Mouse (Mus musculus): Measurements from ENCODE around the gene Dnajc7. TPM values are rescaled to one million over a fixed set of nuclear protein-coding genes. Genes with fewer than 3 reads are reported as not detected.
"Not testable (repeated sequence)": the region's sequence is repeated elsewhere in the genome, so short reads cannot be mapped to it uniquely, and the experiment has no call there.

The Dnajc7 gene
- polyA plus RNA-seq, 1 experiment from 2014 or later, result 96.1 TPM

- DNase-seq (ENCODE audit: low spot score, missing footprints) (no peak), ATAC-seq (ENCODE audit: low FRiP score) (no peak)
- H3K9ac ChIP-seq (ENCODE audit: low read length), result no peak overlapping the region
- H3K27ac ChIP-seq (ENCODE audit: low read depth, low read length), result no peak overlapping the region
- peaks cover 6% of the 10 kb centered on the region for H3K4me1 ChIP-seq (ENCODE audit: control insufficient read depth, insufficient read depth, low read length)
- 61% methylated on average over 6 of the region's 6 CpGs for WGBS
- H3K4me3 ChIP-seq (ENCODE audit: low read depth, low read length), result no peak overlapping the region
- no peaks in the 10 kb centered on the region for H3K9me3 ChIP-seq (ENCODE audit: control insufficient read depth, low read length)
- no peaks in the 10 kb centered on the region for H3K36me3 ChIP-seq (ENCODE audit: control insufficient read depth, insufficient read depth, low read length)
- no peak overlapping the region for H3K4me2 ChIP-seq
- H3K27me3 ChIP-seq (ENCODE audit: control insufficient read depth, insufficient read depth, low read length), result no peaks in the 10 kb centered on the region
Measured at GRCm38 (mm10) chr11:100540966-100541365, 79.0 kb downstream of the Dnajc7 start.

DNA sequence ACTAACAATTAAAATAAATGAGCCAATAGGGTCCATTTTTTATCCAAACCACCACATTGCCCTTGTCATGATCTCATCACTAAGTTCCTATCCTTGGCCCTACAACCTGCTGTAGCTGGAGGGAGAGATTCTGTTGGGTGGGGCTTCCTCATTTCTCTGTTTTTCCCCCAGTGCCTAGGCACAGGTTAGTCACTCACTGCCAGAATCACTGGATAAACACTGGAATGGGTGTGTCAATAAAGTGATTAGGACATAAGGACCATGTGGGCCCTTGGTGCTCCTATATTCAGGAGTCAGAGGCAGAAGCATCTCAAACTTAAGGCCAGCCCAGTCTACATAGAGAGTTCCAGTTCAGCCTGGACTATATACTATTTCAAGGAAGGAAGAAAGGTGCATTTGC is 83.5 kb downstream of the Dnajc7 start:
- Histone ChIP-seq H3K27ac (ENCODE audit: low read depth, low read length) (no peak overlapping the region), H3K4me2 (no peak overlapping the region), H3K36me3 (ENCODE audit: control insufficient read depth, insufficient read depth, low read length) (no peaks in the 10 kb centered on the region), H3K9ac (ENCODE audit: low read length) (no peak overlapping the region), H3K9me3 (ENCODE audit: control insufficient read depth, low read length) (no peaks in the 10 kb centered on the region), H3K4me3 (ENCODE audit: low read depth, low read length) (no peak overlapping the region), H3K4me1 (ENCODE audit: control insufficient read depth, insufficient read depth, low read length) (no peaks in the 10 kb centered on the region), H3K27me3 (ENCODE audit: control insufficient read depth, insufficient read depth, low read length) (no peaks in the 10 kb centered on the region)
- ATAC-seq (ENCODE audit: low FRiP score), result no peak
- DNase-seq (ENCODE audit: low spot score, missing footprints), result peak; percentile 66

- Histone ChIP-seq H3K4me2 (no peak overlapping the region), H3K4me1 (ENCODE audit: control insufficient read depth, insufficient read depth, low read length) (no peaks in the 10 kb centered on the region), H3K9ac (ENCODE audit: low read length) (no peak overlapping the region), H3K27me3 (ENCODE audit: control insufficient read depth, insufficient read depth, low read length) (no peaks in the 10 kb centered on the region), H3K9me3 (ENCODE audit: control insufficient read depth, low read length) (no peaks in the 10 kb centered on the region), H3K36me3 (ENCODE audit: control insufficient read depth, insufficient read depth, low read length) (no peaks in the 10 kb centered on the region), H3K27ac (ENCODE audit: low read depth, low read length) (no peak overlapping the region), H3K4me3 (ENCODE audit: low read depth, low read length) (no peak overlapping the region)
- 84% methylated on average over 1 of the region's 1 CpGs for WGBS
- DNase-seq (ENCODE audit: low spot score, missing footprints) (no peak), ATAC-seq (ENCODE audit: low FRiP score) (no peak)
Measured at GRCm38 (mm10) chr11:100535996-100536395, 84.0 kb downstream of the Dnajc7 start.

- 85% methylated on average over 6 of the region's 6 CpGs for WGBS
- H3K27ac ChIP-seq (ENCODE audit: low read depth, low read length); H3K9me3 ChIP-seq (ENCODE audit: control insufficient read depth, low read length); DNase-seq (ENCODE audit: low spot score, missing footprints); H3K9ac ChIP-seq (ENCODE audit: low read length); H3K27me3 ChIP-seq (ENCODE audit: control insufficient read depth, insufficient read depth, low read length); ATAC-seq (ENCODE audit: low FRiP score); H3K36me3 ChIP-seq (ENCODE audit: control insufficient read depth, insufficient read depth, low read length); H3K4me3 ChIP-seq (ENCODE audit: low read depth, low read length); H3K4me1 ChIP-seq (ENCODE audit: control insufficient read depth, insufficient read depth, low read length); H3K4me2 ChIP-seq: not testable (repeated sequence)
Measured at GRCm38 (mm10) chr11:100534821-100535220, 85.1 kb downstream of the Dnajc7 start.

DNA sequence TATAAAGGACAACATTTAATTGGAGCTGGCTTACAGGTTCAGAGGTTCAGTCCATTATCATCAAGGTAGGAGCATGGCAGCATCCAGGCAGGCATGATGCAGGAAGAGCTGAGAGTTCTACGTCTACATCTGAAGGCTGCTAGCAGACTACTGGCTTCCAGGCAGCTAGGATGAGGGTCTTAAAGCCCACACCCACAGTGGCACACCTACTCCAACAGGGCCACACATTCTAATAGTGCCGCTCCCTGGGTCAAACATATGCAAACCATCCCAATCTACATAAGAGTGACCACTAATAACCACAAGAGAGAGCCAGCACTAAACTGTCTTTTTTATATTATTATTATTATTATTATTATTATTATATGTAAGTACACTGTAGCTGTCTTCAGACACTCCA is 85.6 kb downstream of the Dnajc7 start:
- DNase-seq (ENCODE audit: low spot score, missing footprints); H3K9me3 ChIP-seq (ENCODE audit: control insufficient read depth, low read length); H3K27ac ChIP-seq (ENCODE audit: low read depth, low read length); H3K4me2 ChIP-seq; H3K4me1 ChIP-seq (ENCODE audit: control insufficient read depth, insufficient read depth, low read length); ATAC-seq (ENCODE audit: low FRiP score); H3K27me3 ChIP-seq (ENCODE audit: control insufficient read depth, insufficient read depth, low read length); H3K36me3 ChIP-seq (ENCODE audit: control insufficient read depth, insufficient read depth, low read length); H3K9ac ChIP-seq (ENCODE audit: low read length); H3K4me3 ChIP-seq (ENCODE audit: low read depth, low read length): not testable (repeated sequence)
- 71% methylated on average over 2 of the region's 2 CpGs for WGBS

GRCm38 (mm10) chr11:100533871-100534270 is 86.1 kb downstream of the Dnajc7 start:
- WGBS, result 20% methylated on average over 6 of the region's 6 CpGs
- Histone ChIP-seq H3K4me1 (ENCODE audit: control insufficient read depth, insufficient read depth, low read length) (no peaks in the 10 kb centered on the region), H3K4me3 (ENCODE audit: low read depth, low read length) (no peak overlapping the region), H3K27ac (ENCODE audit: low read depth, low read length) (no peak overlapping the region), H3K36me3 (ENCODE audit: control insufficient read depth, insufficient read depth, low read length) (no peaks in the 10 kb centered on the region), H3K27me3 (ENCODE audit: control insufficient read depth, insufficient read depth, low read length) (no peaks in the 10 kb centered on the region), H3K4me2 (no peak overlapping the region), H3K9me3 (ENCODE audit: control insufficient read depth, low read length) (no peaks in the 10 kb centered on the region), H3K9ac (ENCODE audit: low read length) (no peak overlapping the region)
- ATAC-seq (ENCODE audit: low FRiP score), result no peak
- no peak for DNase-seq (ENCODE audit: low spot score, missing footprints)

Other genes starting within 250 kb of the Dnajc7 start
- 23.5 and 25.2 TPM in 2 replicates for gene Jup, start 222.4 kb downstream of the Dnajc7 start, polyA plus RNA-seq (2014; fragmentation: Nextera tagmentation; extraction: Ambion mirVana)
- gene P3h4, start 205.3 kb downstream of the Dnajc7 start, polyA plus RNA-seq (2014; fragmentation: Nextera tagmentation; extraction: Ambion mirVana), result 19.3 and 19.7 TPM in 2 replicates
- 33.0 and 36.2 TPM in 2 replicates for gene Fkbp10, start 204.5 kb downstream of the Dnajc7 start, polyA plus RNA-seq (2014; fragmentation: Nextera tagmentation; extraction: Ambion mirVana)
- gene Nt5c3b, start 178.4 kb downstream of the Dnajc7 start, polyA plus RNA-seq (2014; fragmentation: Nextera tagmentation; extraction: Ambion mirVana), result 88.9 and 91.6 TPM in 2 replicates
- gene Klhl10, start 178.3 kb downstream of the Dnajc7 start, polyA plus RNA-seq (2014; fragmentation: Nextera tagmentation; extraction: Ambion mirVana), result 0.44 and 0.61 TPM in 2 replicates
- gene Klhl11, start 147.4 kb downstream of the Dnajc7 start, polyA plus RNA-seq (2014; fragmentation: Nextera tagmentation; extraction: Ambion mirVana), result 13.8 and 14.0 TPM in 2 replicates
- gene Acly, start 92.2 kb downstream of the Dnajc7 start, polyA plus RNA-seq (2014; fragmentation: Nextera tagmentation; extraction: Ambion mirVana), result 298 and 314 TPM in 2 replicates
- 1.4 and 1.8 TPM in 2 replicates for gene Ttc25, start 74.6 kb downstream of the Dnajc7 start, polyA plus RNA-seq (2014; fragmentation: Nextera tagmentation; extraction: Ambion mirVana)
- gene Cnp, start 45.3 kb downstream of the Dnajc7 start, polyA plus RNA-seq (2014; fragmentation: Nextera tagmentation; extraction: Ambion mirVana), result 15.7 and 16.9 TPM in 2 replicates
- 96.4 and 110 TPM in 2 replicates for gene Nkiras2, start 924 bp downstream of the Dnajc7 start, polyA plus RNA-seq (2014; fragmentation: Nextera tagmentation; extraction: Ambion mirVana)
- gene Zfp385c, start 72.3 kb upstream of the Dnajc7 start, polyA plus RNA-seq (2014; fragmentation: Nextera tagmentation; extraction: Ambion mirVana), result 0.72 TPM in 1 of 2 replicates, not detected in the other
- 2.0 and 2.1 TPM in 2 replicates for gene Dhx58, start 84.1 kb upstream of the Dnajc7 start, polyA plus RNA-seq (2014; fragmentation: Nextera tagmentation; extraction: Ambion mirVana)
- gene Kat2a, start 92.3 kb upstream of the Dnajc7 start, polyA plus RNA-seq (2014; fragmentation: Nextera tagmentation; extraction: Ambion mirVana), result 44.4 and 57.2 TPM in 2 replicates
- 0.47 and 0.52 TPM in 2 replicates for gene Hspb9, start 93.7 kb upstream of the Dnajc7 start, polyA plus RNA-seq (2014; fragmentation: Nextera tagmentation; extraction: Ambion mirVana)
- 83.6 and 85.0 TPM in 2 replicates for gene Rab5c, start 118.0 kb upstream of the Dnajc7 start, polyA plus RNA-seq (2014; fragmentation: Nextera tagmentation; extraction: Ambion mirVana)
- 2.7 and 2.9 TPM in 2 replicates for gene Kcnh4, start 139.8 kb upstream of the Dnajc7 start, polyA plus RNA-seq (2014; fragmentation: Nextera tagmentation; extraction: Ambion mirVana)
- not detected in 2 replicates for gene Hcrt, start 142.8 kb upstream of the Dnajc7 start, polyA plus RNA-seq (2014; fragmentation: Nextera tagmentation; extraction: Ambion mirVana)
- gene Ghdc, start 150.8 kb upstream of the Dnajc7 start, polyA plus RNA-seq (2014; fragmentation: Nextera tagmentation; extraction: Ambion mirVana), result 1.3 and 1.7 TPM in 2 replicates
- gene Stat5b, start 230.6 kb upstream of the Dnajc7 start, polyA plus RNA-seq (2014; fragmentation: Nextera tagmentation; extraction: Ambion mirVana), result 14.6 and 17.3 TPM in 2 replicates
- 0.97 and 1.4 TPM in 2 replicates for gene Stat5a, start 239.2 kb upstream of the Dnajc7 start, polyA plus RNA-seq (2014; fragmentation: Nextera tagmentation; extraction: Ambion mirVana)